Comparison of ENCODE assay signal across 24 mouse cellular contexts in genomic region chr5:148774446-148774845, GRCm38 (mm10).
DNase-seq lines count a peak whose midpoint lies in the region; ATAC-seq and TF ChIP-seq lines count a peak whose summit lies in the region.
"Had no signal": no experiment of that assay in that cellular context is flagged by ENCODE, and none has a peak within 500 bp of the region (broad histone marks: within the 10 kb centered on the region; RNA-seq: fewer than 3 reads in every experiment).

No protein-coding gene starts in this region.

- H3K9ac ChIP-seq in intestine, embryonic 16.5 days (ENCODE audit: low read depth, low read length), result no peak overlapping the region
- no peak overlapping the region for H3K9ac ChIP-seq in intestine, embryonic 15.5 days
- H3K9ac ChIP-seq in liver, embryonic 13.5 days, result peak overlapping the region; percentile 24; the same call in 1 of the 2 replicates
- H3K9ac ChIP-seq in midbrain, postnatal 0 days (replicated peaks; ENCODE audit: low read length, poor library complexity, severe bottlenecking), result no peak overlapping the region
- H3K9ac ChIP-seq: embryonic facial prominence, embryonic 12.5 days; forebrain, embryonic 12.5 days; heart, embryonic 15.5 days; hindbrain, embryonic 14.5 days had no signal

- no peak for TF ChIP-seq CTCF in midbrain, postnatal 0 days (IDR thresholded peaks at IDR 0.05)

- ATAC-seq in intestine, embryonic 16.5 days, result peak; percentile 46; the same call in 1 of the 2 replicates
- ATAC-seq in intestine, embryonic 15.5 days, result no peak; the same call in 1 of the 2 replicates
- ATAC-seq in liver, embryonic 13.5 days (ENCODE audit: low read depth), result peak; percentile 95
- peak; percentile 85 for ATAC-seq in megakaryocyte-erythroid progenitor cell, adult 5-6 weeks (replicated peaks; ENCODE audit: low FRiP score, low TSS enrichment, poor library complexity, severe bottlenecking)
- no peak for ATAC-seq in midbrain, postnatal 0 days (ENCODE audit: low FRiP score)
- ATAC-seq: Patski had no signal

- DNase-seq in c-Kit-positive CD71-positive TER-119-negative erythroid progenitor cells, embryonic 14.5 days (ENCODE audit: low read depth), result peak; percentile 35
- peak; percentile 23 for DNase-seq in liver, embryonic 13.5 days
- no peak for DNase-seq in midbrain, postnatal 0 days (ENCODE audit: low spot score)
- DNase-seq in retina, postnatal 1 day, result no peak
- DNase-seq: adrenal gland, postnatal 14 days; cerebellum, postnatal 10 days; heart, postnatal 4 days; kidney, adult 9 months; kidney, postnatal 14 days; lung, adult 18-20 months; midbrain, embryonic 14.5 days; right cerebral cortex, adult 18-20 months; right cerebral cortex, postnatal 4 days; thymus, adult 18-20 months; thymus, postnatal 36 days had no signal

- no peaks in the 10 kb centered on the region for H3K9me3 ChIP-seq in intestine, embryonic 16.5 days (ENCODE audit: control insufficient read depth, low read length)
- no peaks in the 10 kb centered on the region for H3K9me3 ChIP-seq in intestine, embryonic 15.5 days
- H3K9me3 ChIP-seq in liver, embryonic 13.5 days (replicated peaks), result no peaks in the 10 kb centered on the region
- H3K9me3 ChIP-seq in midbrain, postnatal 0 days (ENCODE audit: low read length), result no peaks in the 10 kb centered on the region
- H3K9me3 ChIP-seq: forebrain, embryonic 12.5 days; heart, embryonic 15.5 days had no signal

- WGBS in intestine, embryonic 16.5 days, result 55% methylated on average over 3 of the region's 3 CpGs
- 44% methylated on average over 3 of the region's 3 CpGs for WGBS in intestine, embryonic 15.5 days
- WGBS in liver, embryonic 13.5 days (ENCODE audit: insufficient replicate concordance), result 14% methylated on average over 3 of the region's 3 CpGs
- 67% methylated on average over 3 of the region's 3 CpGs for WGBS in midbrain, postnatal 0 days

- H3K4me1 ChIP-seq in intestine, embryonic 16.5 days (ENCODE audit: control insufficient read depth, insufficient read depth, low read length), result 0 out of 2 replicates have a peak, but pooled peaks cover 3% of the 10 kb centered on the region
- no peaks in the 10 kb centered on the region for H3K4me1 ChIP-seq in intestine, embryonic 15.5 days (replicated peaks)
- peaks cover 40% of the 10 kb centered on the region for H3K4me1 ChIP-seq in liver, embryonic 13.5 days (replicated peaks)
- no peaks in the 10 kb centered on the region for H3K4me1 ChIP-seq in midbrain, postnatal 0 days (ENCODE audit: insufficient read depth, low read length)

- H3K4me3 ChIP-seq in intestine, embryonic 16.5 days (ENCODE audit: low read length), result no peak overlapping the region
- no peak overlapping the region for H3K4me3 ChIP-seq in intestine, embryonic 15.5 days (replicated peaks)
- H3K4me3 ChIP-seq in liver, embryonic 13.5 days (replicated peaks), result no peak overlapping the region
- H3K4me3 ChIP-seq in midbrain, postnatal 0 days (ENCODE audit: low read depth, low read length), result no peak overlapping the region
- H3K4me3 ChIP-seq: embryonic facial prominence, embryonic 12.5 days; forebrain, embryonic 12.5 days; heart, embryonic 15.5 days; megakaryocyte, embryonic 14.5 days had no signal

- no peak overlapping the region for H3K4me2 ChIP-seq in intestine, embryonic 16.5 days (ENCODE audit: low read depth, low read length)
- H3K4me2 ChIP-seq in intestine, embryonic 15.5 days (replicated peaks), result no peak overlapping the region
- H3K4me2 ChIP-seq in liver, embryonic 13.5 days, result peak overlapping the region; percentile 34
- H3K4me2 ChIP-seq in midbrain, postnatal 0 days (ENCODE audit: low read depth, low read length, poor library complexity, severe bottlenecking), result no peak overlapping the region
- H3K4me2 ChIP-seq: embryonic facial prominence, embryonic 12.5 days; forebrain, embryonic 12.5 days; heart, embryonic 15.5 days; hindbrain, embryonic 14.5 days had no signal

- no peak overlapping the region for H3K27ac ChIP-seq in intestine, embryonic 16.5 days (ENCODE audit: low read length)
- no peak overlapping the region for H3K27ac ChIP-seq in intestine, embryonic 15.5 days
- peak overlapping the region; percentile 54; the same call in 1 of the 2 replicates for H3K27ac ChIP-seq in liver, embryonic 13.5 days
- H3K27ac ChIP-seq in midbrain, postnatal 0 days (ENCODE audit: low read depth, low read length), result no peak overlapping the region
- H3K27ac ChIP-seq: embryonic facial prominence, embryonic 12.5 days; forebrain, embryonic 12.5 days; heart, embryonic 15.5 days; hindbrain, embryonic 14.5 days had no signal

- no peaks in the 10 kb centered on the region for H3K36me3 ChIP-seq in intestine, embryonic 16.5 days (ENCODE audit: control insufficient read depth, insufficient read depth, low read length)
- H3K36me3 ChIP-seq in intestine, embryonic 15.5 days, result no peaks in the 10 kb centered on the region
- no peaks in the 10 kb centered on the region for H3K36me3 ChIP-seq in liver, embryonic 13.5 days
- no peaks in the 10 kb centered on the region for H3K36me3 ChIP-seq in midbrain, postnatal 0 days (ENCODE audit: insufficient read depth, low read length)
- H3K36me3 ChIP-seq: embryonic facial prominence, embryonic 12.5 days; forebrain, embryonic 12.5 days; heart, embryonic 15.5 days had no signal

- H3K27me3 ChIP-seq in intestine, embryonic 16.5 days (replicated peaks; ENCODE audit: control insufficient read depth, insufficient read depth, low read length), result no peaks in the 10 kb centered on the region
- no peaks in the 10 kb centered on the region for H3K27me3 ChIP-seq in intestine, embryonic 15.5 days (replicated peaks)
- H3K27me3 ChIP-seq in liver, embryonic 13.5 days, result no peaks in the 10 kb centered on the region
- no peaks in the 10 kb centered on the region for H3K27me3 ChIP-seq in midbrain, postnatal 0 days (ENCODE audit: insufficient read depth, low read length)
- H3K27me3 ChIP-seq: embryonic facial prominence, embryonic 12.5 days; forebrain, embryonic 12.5 days; heart, embryonic 15.5 days; megakaryocyte, embryonic 14.5 days; Patski had no signal

Comparison
In these comparisons a context has a peak if more than half of its experiments do, and no peak if none do; other contexts are left out.
1. ATAC-seq: peak in intestine, embryonic 16.5 days (single experiment), liver, embryonic 13.5 days (single experiment) and megakaryocyte-erythroid progenitor cell, adult 5-6 weeks (single experiment); none in intestine, embryonic 15.5 days (single experiment) and midbrain, postnatal 0 days (single experiment).
2. DNase-seq: peak in c-Kit-positive CD71-positive TER-119-negative erythroid progenitor cells, embryonic 14.5 days (single experiment) and liver, embryonic 13.5 days (single experiment); none in midbrain, postnatal 0 days (single experiment) and retina, postnatal 1 day (single experiment).